Mouse (Mus musculus): ENCODE measurements around the gene Myo1f. TPM values are rescaled to one million over a fixed set of nuclear protein-coding genes. Genes with fewer than 3 reads are reported as not detected.

The Myo1f gene
- polyA plus RNA-seq, 1 experiment: 2.7 TPM

DNA sequence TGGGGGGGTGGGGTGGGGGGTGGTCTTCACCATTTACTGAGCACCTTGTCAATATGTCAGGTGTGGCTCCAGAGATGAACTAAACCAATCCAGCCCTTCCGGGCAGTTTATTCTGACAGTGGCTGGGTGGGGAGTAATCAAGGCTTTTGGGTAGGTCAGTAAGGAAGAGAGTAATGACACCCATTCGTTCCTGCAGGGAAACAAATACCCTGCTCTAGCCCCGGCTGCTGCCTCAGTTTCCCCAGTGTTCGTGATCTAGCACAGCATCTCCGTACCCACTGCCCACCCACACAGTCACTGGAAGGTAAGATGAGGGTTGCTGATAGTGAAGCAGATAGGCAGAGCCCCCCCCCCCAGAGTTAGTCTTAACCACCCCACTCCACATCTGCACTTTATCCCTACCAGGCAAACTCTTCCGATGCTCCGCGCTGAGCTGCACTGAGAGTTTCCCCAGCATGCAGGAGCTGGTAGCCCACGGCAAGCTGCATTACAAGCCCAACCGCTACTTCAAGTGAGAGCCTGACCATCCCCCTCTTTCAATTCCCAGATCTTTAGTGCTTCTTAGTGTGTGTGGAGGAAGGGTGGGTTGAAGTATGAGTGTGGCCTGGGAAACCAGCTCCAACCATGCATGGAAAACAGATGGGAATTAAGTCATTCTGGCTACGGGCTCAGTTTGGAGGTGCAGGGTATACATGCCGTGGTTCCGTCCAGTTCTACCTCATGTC lies 74.8 kb downstream of the Myo1f start:
- no peak for TF ChIP-seq POLR2A (IDR thresholded peaks at IDR 0.05; ENCODE audit: low read depth, low read length)
- TF ChIP-seq CTCF (conservative IDR thresholded peaks at IDR 0.05; ENCODE audit: insufficient read depth, insufficient read length, low read depth, low read length): no peak
- WGBS: 69% methylated on average over 13 of the region's 13 CpGs
- no peaks in the 10 kb centered on the region for H3K36me3 ChIP-seq (ENCODE audit: control insufficient read depth, insufficient read depth, low read length)
- H3K27me3 ChIP-seq (replicated peaks; ENCODE audit: control insufficient read depth, insufficient read depth, low read length): no peaks in the 10 kb centered on the region
- DNase-seq: no peak
- peaks cover 13% of the 10 kb centered on the region for H3K4me1 ChIP-seq (ENCODE audit: control insufficient read depth, insufficient read depth, low read length)
- no peak overlapping the region for H3K4me3 ChIP-seq (ENCODE audit: insufficient read depth, low read depth, low read length)
- H3K27ac ChIP-seq (ENCODE audit: insufficient read depth, low read depth, low read length): no peak overlapping the region

DNA sequence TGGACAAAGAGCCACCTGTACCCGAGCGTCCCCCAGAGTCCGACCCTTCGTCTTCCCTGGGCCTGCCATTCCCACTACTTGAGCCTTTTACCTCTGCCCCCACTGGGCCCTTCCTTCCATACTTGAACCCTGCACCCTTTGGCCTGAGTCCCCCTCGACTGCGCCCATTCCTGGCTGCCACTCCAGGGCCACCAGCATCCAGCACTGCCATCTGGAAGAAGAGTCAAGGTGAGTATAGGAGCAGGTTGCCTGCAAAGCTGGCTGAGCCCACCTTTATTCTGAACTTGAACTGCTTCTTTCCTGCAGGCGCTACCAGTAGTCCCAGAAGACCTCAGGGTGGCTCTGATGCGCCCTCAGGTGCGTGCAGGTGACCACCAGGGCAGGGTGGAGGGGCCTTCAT lies 75.7 kb downstream of the Myo1f start:
- Histone ChIP-seq H3K36me3 (ENCODE audit: control insufficient read depth, insufficient read depth, low read length) (no peaks in the 10 kb centered on the region), H3K27ac (ENCODE audit: insufficient read depth, low read depth, low read length) (no peak overlapping the region), H3K4me1 (ENCODE audit: control insufficient read depth, insufficient read depth, low read length) (peaks cover 13% of the 10 kb centered on the region), H3K27me3 (replicated peaks; ENCODE audit: control insufficient read depth, insufficient read depth, low read length) (no peaks in the 10 kb centered on the region), H3K4me3 (ENCODE audit: insufficient read depth, low read depth, low read length) (no peak overlapping the region)
- DNase-seq: no peak
- TF ChIP-seq CTCF (conservative IDR thresholded peaks at IDR 0.05; ENCODE audit: insufficient read depth, insufficient read length, low read depth, low read length): no peak
- TF ChIP-seq POLR2A (IDR thresholded peaks at IDR 0.05; ENCODE audit: low read depth, low read length): no peak
- WGBS: 95% methylated on average over 9 of the region's 9 CpGs

- Histone ChIP-seq H3K4me3 (ENCODE audit: insufficient read depth, low read depth, low read length) (no peak overlapping the region), H3K36me3 (ENCODE audit: control insufficient read depth, insufficient read depth, low read length) (no peaks in the 10 kb centered on the region), H3K27ac (ENCODE audit: insufficient read depth, low read depth, low read length) (no peak overlapping the region), H3K27me3 (replicated peaks; ENCODE audit: control insufficient read depth, insufficient read depth, low read length) (no peaks in the 10 kb centered on the region), H3K4me1 (ENCODE audit: control insufficient read depth, insufficient read depth, low read length) (peaks cover 13% of the 10 kb centered on the region)
- no peak for DNase-seq
- WGBS: 75% methylated on average over 5 of the region's 5 CpGs
- TF ChIP-seq POLR2A (IDR thresholded peaks at IDR 0.05; ENCODE audit: low read depth, low read length): no peak
- TF ChIP-seq CTCF (conservative IDR thresholded peaks at IDR 0.05; ENCODE audit: insufficient read depth, insufficient read length, low read depth, low read length): no peak
Observed at GRCm38 (mm10) chr17:33631796-33632195, 76.3 kb downstream of the Myo1f start.

- Histone ChIP-seq H3K27me3 (replicated peaks; ENCODE audit: control insufficient read depth, insufficient read depth, low read length) (no peaks in the 10 kb centered on the region), H3K4me3 (ENCODE audit: insufficient read depth, low read depth, low read length) (no peak overlapping the region), H3K36me3 (ENCODE audit: control insufficient read depth, insufficient read depth, low read length) (no peaks in the 10 kb centered on the region), H3K27ac (ENCODE audit: insufficient read depth, low read depth, low read length) (no peak overlapping the region), H3K4me1 (ENCODE audit: control insufficient read depth, insufficient read depth, low read length) (no peaks in the 10 kb centered on the region)
- DNase-seq: peak; percentile 23
- TF ChIP-seq POLR2A (IDR thresholded peaks at IDR 0.05; ENCODE audit: low read depth, low read length) (no peak), CTCF (conservative IDR thresholded peaks at IDR 0.05; ENCODE audit: insufficient read depth, insufficient read length, low read depth, low read length) (no peak)
- 80% methylated on average over 2 of the region's 2 CpGs for WGBS
Observed at GRCm38 (mm10) chr17:33637038-33637437, 81.5 kb downstream of the Myo1f start.

DNA sequence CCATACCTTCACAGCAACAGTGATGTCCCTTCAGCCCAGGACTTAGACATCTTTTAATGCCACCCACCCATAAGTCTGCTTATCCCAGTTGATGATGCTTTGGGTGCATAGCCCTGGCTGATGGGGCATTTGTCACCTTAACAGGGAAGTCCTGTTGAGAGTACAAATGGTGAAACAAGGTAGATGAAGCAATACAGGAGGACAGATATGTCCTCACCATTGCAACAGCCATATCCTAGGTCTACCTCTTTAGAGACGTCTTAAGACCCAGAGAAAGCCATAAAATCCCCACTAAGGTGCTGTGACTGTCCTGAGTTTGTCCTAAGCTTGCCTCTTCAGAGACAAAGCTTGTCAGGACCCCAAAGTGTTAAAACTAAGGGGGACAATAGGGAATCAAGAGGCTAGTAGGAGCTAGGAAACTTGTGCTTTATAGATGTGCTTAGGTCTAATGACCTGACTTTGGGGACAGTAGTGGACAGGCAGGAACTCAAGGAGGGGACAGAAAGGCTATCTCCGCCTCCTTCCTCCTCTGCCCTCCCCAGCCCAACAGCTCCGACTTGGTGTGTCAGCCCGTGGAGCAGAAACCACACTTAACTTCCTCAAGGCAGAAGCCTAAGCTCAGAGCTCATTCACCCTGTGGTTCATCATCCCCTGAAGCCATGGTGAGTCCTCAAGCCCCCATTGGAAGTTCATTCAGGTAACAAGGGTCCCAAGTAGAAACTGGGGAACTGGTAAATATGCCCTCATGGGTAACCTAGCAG lies 82.2 kb downstream of the Myo1f start, which contains the start of gene Pram1:
Gene Pram1, plus strand, starts transcription at position 541 of the 761 bp plus-strand sequence.
- no peaks in the 10 kb centered on the region for H3K36me3 ChIP-seq (ENCODE audit: control insufficient read depth, insufficient read depth, low read length)
- DNase-seq: no peak
- no peak for TF ChIP-seq POLR2A (IDR thresholded peaks at IDR 0.05; ENCODE audit: low read depth, low read length)
- no peak for TF ChIP-seq CTCF (conservative IDR thresholded peaks at IDR 0.05; ENCODE audit: insufficient read depth, insufficient read length, low read depth, low read length)
- H3K4me3 ChIP-seq (ENCODE audit: insufficient read depth, low read depth, low read length): no peak within 1 kb of the TSS
- no peaks in the 10 kb centered on the region for H3K27me3 ChIP-seq (replicated peaks; ENCODE audit: control insufficient read depth, insufficient read depth, low read length)
- WGBS: 61% methylated on average over 4 of the region's 4 CpGs
- no peaks in the 10 kb centered on the region for H3K4me1 ChIP-seq (ENCODE audit: control insufficient read depth, insufficient read depth, low read length)
- H3K27ac ChIP-seq (ENCODE audit: insufficient read depth, low read depth, low read length): no peak within 1 kb of the TSS

GRCm38 (mm10) chr17:33639743-33640142 lies 84.2 kb downstream of the Myo1f start:
- no peaks in the 10 kb centered on the region for H3K27me3 ChIP-seq (replicated peaks; ENCODE audit: control insufficient read depth, insufficient read depth, low read length)
- H3K27ac ChIP-seq (ENCODE audit: insufficient read depth, low read depth, low read length): no peak overlapping the region
- H3K4me3 ChIP-seq (ENCODE audit: insufficient read depth, low read depth, low read length): no peak overlapping the region
- H3K4me1 ChIP-seq (ENCODE audit: control insufficient read depth, insufficient read depth, low read length): no peaks in the 10 kb centered on the region
- WGBS: 49% methylated on average over 6 of the region's 6 CpGs
- no peaks in the 10 kb centered on the region for H3K36me3 ChIP-seq (ENCODE audit: control insufficient read depth, insufficient read depth, low read length)
- DNase-seq: no peak
- TF ChIP-seq POLR2A (IDR thresholded peaks at IDR 0.05; ENCODE audit: low read depth, low read length): no peak
- no peak for TF ChIP-seq CTCF (conservative IDR thresholded peaks at IDR 0.05; ENCODE audit: insufficient read depth, insufficient read length, low read depth, low read length)

- Histone ChIP-seq H3K4me3 (ENCODE audit: insufficient read depth, low read depth, low read length) (no peak overlapping the region), H3K27ac (ENCODE audit: insufficient read depth, low read depth, low read length) (no peak overlapping the region), H3K36me3 (ENCODE audit: control insufficient read depth, insufficient read depth, low read length) (peaks cover 2% of the 10 kb centered on the region), H3K4me1 (ENCODE audit: control insufficient read depth, insufficient read depth, low read length) (no peaks in the 10 kb centered on the region), H3K27me3 (replicated peaks; ENCODE audit: control insufficient read depth, insufficient read depth, low read length) (no peaks in the 10 kb centered on the region)
- 97% methylated on average over 4 of the region's 4 CpGs for WGBS
- DNase-seq: no peak
- TF ChIP-seq CTCF (conservative IDR thresholded peaks at IDR 0.05; ENCODE audit: insufficient read depth, insufficient read length, low read depth, low read length): no peak
- no peak for TF ChIP-seq POLR2A (IDR thresholded peaks at IDR 0.05; ENCODE audit: low read depth, low read length)
Observed at GRCm38 (mm10) chr17:33644068-33644467, 88.6 kb downstream of the Myo1f start.

All from kidney, adult 2 months (tissue).